Mouse (Mus musculus): Measurements from ENCODE around the gene Avil. TPM values are rescaled to one million over a fixed set of nuclear protein-coding genes. Genes with fewer than 3 reads are reported as not detected.
A peak's percentile ranks its signal among the peaks of the same experiment; 100 is the strongest.
"Not testable (repeated sequence)": the region's sequence is repeated elsewhere in the genome, so short reads cannot be mapped to it uniquely, and the experiment has no call there.

Gene Avil
- polyA plus RNA-seq, 1 experiment from 2014 or later: 0.17 TPM

GRCm38 (mm10) chr10:127061513-127061912 lies 61.0 kb downstream of the Avil start:
- Histone ChIP-seq H3K36me3 (ENCODE audit: insufficient read depth, low read length) (peaks cover 27% of the 10 kb centered on the region), H3K4me3 (ENCODE audit: low read length) (no peak overlapping the region), H3K4me2 (replicated peaks; ENCODE audit: low read depth, low read length) (no peak overlapping the region), H3K9ac (replicated peaks; ENCODE audit: low read length) (no peak overlapping the region), H3K27ac (ENCODE audit: low read length) (no peak overlapping the region), H3K4me1 (ENCODE audit: insufficient read depth, low read length) (peaks cover 29% of the 10 kb centered on the region), H3K9me3 (ENCODE audit: low read length) (no peaks in the 10 kb centered on the region), H3K27me3 (ENCODE audit: insufficient read depth, low read length) (peaks cover 11% of the 10 kb centered on the region; the same call in 1 of the 2 replicates)
- ATAC-seq (ENCODE audit: low FRiP score, low TSS enrichment): no peak
- 71% methylated on average over 2 of the region's 2 CpGs for WGBS

DNA sequence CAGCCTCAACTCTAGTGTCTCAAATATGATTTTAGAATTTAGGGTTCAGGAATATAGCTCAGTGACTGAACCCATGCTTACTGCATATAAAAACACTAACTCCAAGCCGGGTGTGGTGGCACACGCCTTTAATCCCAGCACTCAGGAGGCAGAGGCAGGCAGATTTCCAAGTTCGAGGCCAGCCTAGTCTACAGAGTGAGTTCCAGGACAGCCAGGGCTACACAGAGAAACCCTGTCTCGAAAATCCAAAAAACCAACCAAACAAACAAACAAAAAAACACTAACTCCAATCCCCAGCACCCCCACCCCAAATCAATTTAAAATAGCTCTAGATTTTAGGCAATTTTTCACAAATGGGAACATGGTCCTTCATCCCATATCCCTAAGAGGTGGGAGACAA lies 61.6 kb downstream of the Avil start:
- not testable (repeated sequence) for H3K9me3 ChIP-seq (ENCODE audit: low read length); H3K4me3 ChIP-seq (ENCODE audit: low read length); H3K4me2 ChIP-seq (replicated peaks; ENCODE audit: low read depth, low read length); H3K9ac ChIP-seq (replicated peaks; ENCODE audit: low read length); ATAC-seq (ENCODE audit: low FRiP score, low TSS enrichment); H3K27ac ChIP-seq (ENCODE audit: low read length)
- Histone ChIP-seq H3K27me3 (ENCODE audit: insufficient read depth, low read length) (peaks cover 11% of the 10 kb centered on the region; the same call in 1 of the 2 replicates), H3K4me1 (ENCODE audit: insufficient read depth, low read length) (peaks cover 29% of the 10 kb centered on the region), H3K36me3 (ENCODE audit: insufficient read depth, low read length) (peaks cover 29% of the 10 kb centered on the region)
- 88% methylated on average over 4 of the region's 4 CpGs for WGBS

DNA sequence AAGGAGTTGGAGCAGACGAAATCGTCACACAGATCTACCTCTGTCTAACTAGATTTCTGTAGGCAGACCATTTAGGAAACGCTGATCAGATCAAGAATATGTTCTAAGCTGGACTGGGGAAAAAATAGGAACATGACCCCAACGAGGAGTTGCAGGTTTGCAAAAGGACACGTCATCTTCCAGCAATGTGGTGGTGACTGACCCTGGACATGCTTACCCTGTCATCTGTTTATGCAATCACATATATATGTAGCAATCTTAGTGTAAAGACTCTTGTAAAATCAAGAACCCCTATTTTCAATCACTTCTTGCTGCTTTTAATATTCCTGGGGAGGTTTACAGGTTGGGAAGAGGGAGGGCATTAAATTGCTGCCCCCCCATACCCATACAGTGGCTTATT lies 62.0 kb downstream of the Avil start:
- Histone ChIP-seq H3K27ac (ENCODE audit: low read length) (no peak overlapping the region), H3K4me2 (replicated peaks; ENCODE audit: low read depth, low read length) (no peak overlapping the region), H3K36me3 (ENCODE audit: insufficient read depth, low read length) (peaks cover 29% of the 10 kb centered on the region), H3K27me3 (ENCODE audit: insufficient read depth, low read length) (peaks cover 11% of the 10 kb centered on the region; the same call in 1 of the 2 replicates), H3K4me3 (ENCODE audit: low read length) (no peak overlapping the region), H3K4me1 (ENCODE audit: insufficient read depth, low read length) (peaks cover 29% of the 10 kb centered on the region), H3K9ac (replicated peaks; ENCODE audit: low read length) (no peak overlapping the region), H3K9me3 (ENCODE audit: low read length) (no peaks in the 10 kb centered on the region)
- 74% methylated on average over 5 of the region's 5 CpGs for WGBS
- ATAC-seq (ENCODE audit: low FRiP score, low TSS enrichment): no peak

DNA sequence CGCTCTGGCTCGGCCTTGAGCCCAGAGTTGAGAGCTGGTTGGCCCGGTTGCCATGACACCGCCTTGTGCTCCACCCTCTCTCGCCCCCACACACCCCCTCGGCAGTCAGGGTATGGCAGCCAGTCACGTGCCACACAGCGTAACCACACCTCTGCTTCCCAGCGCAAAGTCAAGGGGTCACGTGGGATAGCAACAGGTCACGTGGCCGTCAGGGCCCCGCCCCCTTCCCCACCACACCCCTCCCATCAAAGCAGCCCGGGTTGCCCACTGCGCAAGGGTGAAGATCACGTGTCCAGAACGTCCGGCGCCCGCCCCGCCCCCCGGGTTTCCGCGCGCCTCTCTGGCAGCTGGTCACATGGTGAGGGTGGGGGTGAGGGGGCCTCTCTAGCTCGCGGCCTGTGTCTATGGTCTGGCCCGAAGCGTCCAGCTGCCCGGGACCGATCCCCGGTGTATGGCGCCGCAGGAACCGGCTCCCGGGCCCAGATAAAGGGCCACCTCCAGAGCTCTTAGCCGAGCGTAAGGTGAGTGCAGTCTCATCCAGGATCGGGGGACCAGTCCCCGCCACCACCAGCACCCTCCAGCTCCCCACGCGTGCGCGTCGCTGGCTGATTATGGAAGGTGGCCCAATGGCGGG lies 62.8 kb downstream of the Avil start, which contains the start of gene Cdk4:
Cdk4 (plus strand) TSS at position 296 of the 634 bp plus-strand sequence.
- Histone ChIP-seq H3K4me3 (ENCODE audit: low read length) (peak within 1 kb of the TSS; percentile 78), H3K4me1 (ENCODE audit: insufficient read depth, low read length) (peaks cover 34% of the 10 kb centered on the region), H3K4me2 (replicated peaks; ENCODE audit: low read depth, low read length) (peak within 1 kb of the TSS; percentile 72), H3K27ac (ENCODE audit: low read length) (peak within 1 kb of the TSS; percentile 83), H3K9me3 (ENCODE audit: low read length) (no peaks in the 10 kb centered on the region), H3K27me3 (ENCODE audit: insufficient read depth, low read length) (peaks cover 10% of the 10 kb centered on the region; the same call in 1 of the 2 replicates), H3K36me3 (ENCODE audit: insufficient read depth, low read length) (peaks cover 36% of the 10 kb centered on the region), H3K9ac (replicated peaks; ENCODE audit: low read length) (peak within 1 kb of the TSS; percentile 96)
- WGBS: under 1% methylated on average over 45 of the region's 46 CpGs
- ATAC-seq (ENCODE audit: low FRiP score, low TSS enrichment): peak; percentile 92

DNA sequence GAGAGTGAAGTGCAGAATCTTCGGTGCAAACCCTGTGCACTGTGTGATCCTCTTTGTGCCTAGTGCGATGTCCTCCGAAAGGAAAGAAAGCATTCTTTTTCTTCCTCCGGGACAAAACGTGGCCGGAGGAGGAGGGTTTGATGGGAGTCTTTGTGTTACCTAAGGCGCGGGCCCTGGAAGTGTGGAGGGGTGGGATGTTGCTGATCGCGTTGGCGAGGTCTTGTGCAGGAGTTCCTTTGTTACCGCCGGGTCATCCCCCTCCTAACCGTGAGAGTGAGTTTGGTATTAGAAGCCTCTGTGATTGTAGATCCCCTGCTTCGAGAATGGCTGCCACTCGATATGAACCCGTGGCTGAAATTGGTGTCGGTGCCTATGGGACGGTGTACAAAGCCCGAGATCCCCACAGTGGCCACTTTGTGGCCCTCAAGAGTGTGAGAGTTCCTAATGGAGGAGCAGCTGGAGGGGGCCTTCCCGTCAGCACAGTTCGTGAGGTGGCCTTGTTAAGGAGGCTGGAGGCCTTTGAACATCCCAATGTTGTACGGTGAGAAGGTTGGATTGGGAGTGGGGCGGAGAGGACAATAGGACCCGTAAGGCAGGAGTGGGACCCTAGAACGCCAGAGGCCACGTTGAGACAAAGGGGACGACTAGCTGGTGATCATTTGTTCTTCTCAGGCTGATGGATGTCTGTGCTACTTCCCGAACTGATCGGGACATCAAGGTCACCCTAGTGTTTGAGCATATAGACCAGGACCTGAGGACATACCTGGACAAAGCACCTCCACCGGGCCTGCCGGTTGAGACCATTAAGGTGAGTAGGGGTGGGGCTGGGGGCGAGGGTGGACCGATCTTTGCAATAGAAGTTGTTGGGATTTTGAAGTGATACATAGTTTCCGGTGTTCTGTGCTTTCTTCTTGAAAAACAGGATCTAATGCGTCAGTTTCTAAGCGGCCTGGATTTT lies 63.7 kb downstream of the Avil start:
- Histone ChIP-seq H3K27me3 (ENCODE audit: insufficient read depth, low read length) (peaks cover 7% of the 10 kb centered on the region; the same call in 1 of the 2 replicates), H3K36me3 (ENCODE audit: insufficient read depth, low read length) (peaks cover 37% of the 10 kb centered on the region), H3K4me3 (ENCODE audit: low read length) (peak overlapping the region; percentile 78), H3K4me1 (ENCODE audit: insufficient read depth, low read length) (peaks cover 34% of the 10 kb centered on the region), H3K4me2 (replicated peaks; ENCODE audit: low read depth, low read length) (peak overlapping the region; percentile 72), H3K9ac (replicated peaks; ENCODE audit: low read length) (peak overlapping the region; percentile 96), H3K9me3 (ENCODE audit: low read length) (no peaks in the 10 kb centered on the region), H3K27ac (ENCODE audit: low read length) (peak overlapping the region; percentile 83)
- no peak; the same call in 1 of the 2 replicates for ATAC-seq (ENCODE audit: low FRiP score, low TSS enrichment)
- WGBS: 10% methylated on average over 37 of the region's 37 CpGs

GRCm38 (mm10) chr10:127065981-127066380 lies 65.5 kb downstream of the Avil start:
- Histone ChIP-seq H3K4me3 (ENCODE audit: low read length) (no peak overlapping the region), H3K4me1 (ENCODE audit: insufficient read depth, low read length) (peaks cover 33% of the 10 kb centered on the region), H3K9me3 (ENCODE audit: low read length) (no peaks in the 10 kb centered on the region), H3K4me2 (replicated peaks; ENCODE audit: low read depth, low read length) (no peak overlapping the region), H3K9ac (replicated peaks; ENCODE audit: low read length) (no peak overlapping the region), H3K27me3 (ENCODE audit: insufficient read depth, low read length) (no peaks in the 10 kb centered on the region; the same call in 1 of the 2 replicates), H3K36me3 (ENCODE audit: insufficient read depth, low read length) (peaks cover 37% of the 10 kb centered on the region), H3K27ac (ENCODE audit: low read length) (no peak overlapping the region)
- 89% methylated on average over 9 of the region's 9 CpGs for WGBS
- ATAC-seq (ENCODE audit: low FRiP score, low TSS enrichment): no peak

GRCm38 (mm10) chr10:127066519-127067018 lies 66.1 kb downstream of the Avil start:
- H3K4me2 ChIP-seq (replicated peaks; ENCODE audit: low read depth, low read length): no peak overlapping the region
- no peak overlapping the region for H3K9ac ChIP-seq (replicated peaks; ENCODE audit: low read length)
- H3K4me1 ChIP-seq (ENCODE audit: insufficient read depth, low read length): peaks cover 37% of the 10 kb centered on the region
- H3K4me3 ChIP-seq (ENCODE audit: low read length): no peak overlapping the region
- no peak for ATAC-seq (ENCODE audit: low FRiP score, low TSS enrichment)
- WGBS: 90% methylated on average over 14 of the region's 14 CpGs
- H3K27me3 ChIP-seq (ENCODE audit: insufficient read depth, low read length): no peaks in the 10 kb centered on the region; the same call in 1 of the 2 replicates
- H3K9me3 ChIP-seq (ENCODE audit: low read length): no peaks in the 10 kb centered on the region
- H3K36me3 ChIP-seq (ENCODE audit: insufficient read depth, low read length): peaks cover 37% of the 10 kb centered on the region
- H3K27ac ChIP-seq (ENCODE audit: low read length): no peak overlapping the region

GRCm38 (mm10) chr10:127068360-127069038 lies 68.0 kb downstream of the Avil start:
- peak overlapping the region; percentile 96; the same call in 1 of the 2 replicates for H3K27ac ChIP-seq (ENCODE audit: low read length)
- peak overlapping the region; percentile 82 for H3K4me2 ChIP-seq (replicated peaks; ENCODE audit: low read depth, low read length)
- no peaks in the 10 kb centered on the region for H3K27me3 ChIP-seq (ENCODE audit: insufficient read depth, low read length)
- peaks cover 30% of the 10 kb centered on the region for H3K4me1 ChIP-seq (ENCODE audit: insufficient read depth, low read length)
- H3K9ac ChIP-seq (replicated peaks; ENCODE audit: low read length): peak overlapping the region; percentile 82
- peaks cover 37% of the 10 kb centered on the region for H3K36me3 ChIP-seq (ENCODE audit: insufficient read depth, low read length)
- H3K9me3 ChIP-seq (ENCODE audit: low read length): no peaks in the 10 kb centered on the region
- peak overlapping the region; percentile 75 for H3K4me3 ChIP-seq (ENCODE audit: low read length)
- no peak for ATAC-seq (ENCODE audit: low FRiP score, low TSS enrichment)
- WGBS: 72% methylated on average over 9 of the region's 9 CpGs
